Mouse (Mus musculus) adipocyte (in vitro differentiated cells): ENCODE measurements around the gene Sdf4.

ENCODE experiments used
- DNase-seq: peaks from one replicate; pipeline ENCODE4 v3.0.0-alpha.2; 2016; ENCODE audit warnings: low spot score

Sdf4 gene

GRCm38 (mm10) chr4:156008369-156008768, 15.7 kb downstream of the Sdf4 start:
- no peak for DNase-seq

- no peak for DNase-seq
Observed at GRCm38 (mm10) chr4:156013637-156014036, 21.0 kb downstream of the Sdf4 start, which contains the start of gene Tnfrsf4. TSS of gene Tnfrsf4 (plus strand) at chr4:156013843.

- DNase-seq: peak; percentile 24
Observed at GRCm38 (mm10) chr4:156014436-156014835, 21.8 kb downstream of the Sdf4 start.

- no peak for DNase-seq
Observed at GRCm38 (mm10) chr4:156019771-156020170, 27.1 kb downstream of the Sdf4 start.

- DNase-seq: no peak
Observed at GRCm38 (mm10) chr4:156021381-156021780, 28.7 kb downstream of the Sdf4 start.

GRCm38 (mm10) chr4:156021942-156022419, 29.3 kb downstream of the Sdf4 start:
- DNase-seq: no peak

GRCm38 (mm10) chr4:156023520-156023919, 30.8 kb downstream of the Sdf4 start:
- DNase-seq: no peak

GRCm38 (mm10) chr4:156024184-156024583, 31.5 kb downstream of the Sdf4 start:
- DNase-seq: no peak

- DNase-seq: no peak
Observed at GRCm38 (mm10) chr4:156026013-156026412, 33.3 kb downstream of the Sdf4 start, which contains the start of gene Tnfrsf18. TSS of gene Tnfrsf18 (plus strand) at chr4:156026164.

- DNase-seq: no peak
Observed at GRCm38 (mm10) chr4:156028580-156028979, 35.9 kb downstream of the Sdf4 start.

- DNase-seq: no peak
Observed at GRCm38 (mm10) chr4:156030651-156031118, 38.0 kb downstream of the Sdf4 start.

- DNase-seq: no peak
Observed at GRCm38 (mm10) chr4:156031255-156031592, 38.6 kb downstream of the Sdf4 start.

GRCm38 (mm10) chr4:156031593-156032391, 39.1 kb downstream of the Sdf4 start:
- peak; percentile 88 for DNase-seq

GRCm38 (mm10) chr4:156032856-156033255, 40.2 kb downstream of the Sdf4 start:
- no peak for DNase-seq

GRCm38 (mm10) chr4:156033476-156034119, 40.9 kb downstream of the Sdf4 start:
- peak; percentile 87 for DNase-seq

GRCm38 (mm10) chr4:156034301-156034700, 41.6 kb downstream of the Sdf4 start:
- no peak for DNase-seq

GRCm38 (mm10) chr4:156034901-156035300, 42.2 kb downstream of the Sdf4 start:
- DNase-seq: no peak

- no peak for DNase-seq
Observed at GRCm38 (mm10) chr4:156044754-156045153, 52.1 kb downstream of the Sdf4 start.

GRCm38 (mm10) chr4:156049779-156050178, 57.1 kb downstream of the Sdf4 start:
- no peak for DNase-seq

- no peak for DNase-seq
Observed at GRCm38 (mm10) chr4:156050391-156050980, 57.8 kb downstream of the Sdf4 start.

GRCm38 (mm10) chr4:156053113-156053512, 60.4 kb downstream of the Sdf4 start:
- no peak for DNase-seq

GRCm38 (mm10) chr4:156054130-156054529, 61.5 kb downstream of the Sdf4 start:
- DNase-seq: no peak

- DNase-seq: no peak
Observed at GRCm38 (mm10) chr4:156054606-156055005, 61.9 kb downstream of the Sdf4 start.
